Comparison of ENCODE assay signal across 24 mouse cellular contexts in the genomic region with DNA sequence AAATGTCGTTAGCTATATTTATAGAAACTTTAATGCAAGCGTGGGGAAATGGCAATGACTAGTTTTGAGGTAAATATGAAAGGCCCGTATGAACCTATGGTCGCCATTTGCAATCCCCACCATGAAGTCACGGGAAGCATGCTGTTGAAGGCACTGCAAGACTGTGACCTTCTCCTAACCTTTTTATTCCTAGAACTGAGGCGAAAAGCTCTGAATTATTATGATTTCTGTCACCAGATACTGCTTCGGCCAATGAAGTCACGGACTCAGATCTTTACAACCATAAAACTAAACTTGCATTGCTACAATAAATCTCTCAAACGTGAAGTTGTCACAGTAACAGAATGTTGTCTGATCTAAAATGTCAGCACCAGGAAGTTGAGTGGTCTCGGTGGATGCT. TPM values are rescaled to one million over a fixed set of nuclear protein-coding genes. Genes with fewer than 3 reads are reported as not detected.
"Had no signal": no experiment of that assay in that cellular context is flagged by ENCODE, and none has a peak within 500 bp of the region (broad histone marks: within the 10 kb centered on the region; RNA-seq: fewer than 3 reads in every experiment).

No protein-coding gene starts in this region.

- H3K27me3 ChIP-seq: liver, embryonic 13.5 days; liver, embryonic 15.5 days; lung, embryonic 15.5 days; midbrain, embryonic 13.5 days; midbrain, embryonic 15.5 days; neural tube, embryonic 12.5 days had no signal

- DNase-seq: liver, embryonic 13.5 days; liver, postnatal 0 days; lung, adult 2 months; lung, postnatal 14 days; lung, postnatal 36 days; retina, postnatal 1 day; right cerebral cortex, adult 18-20 months; right cerebral cortex, postnatal 25 days; right cerebral cortex, postnatal 4 days; spleen, adult 18-20 months; thymus, adult 18-20 months; thymus, postnatal 14 days; thymus, postnatal 36 days had no signal

- H3K4me1 ChIP-seq: liver, embryonic 13.5 days; liver, embryonic 15.5 days; lung, embryonic 15.5 days; midbrain, embryonic 13.5 days; midbrain, embryonic 15.5 days; neural tube, embryonic 12.5 days had no signal

- H3K9ac ChIP-seq: liver, embryonic 13.5 days; liver, embryonic 15.5 days; liver, postnatal 0 days; lung, embryonic 15.5 days; midbrain, embryonic 13.5 days; midbrain, embryonic 15.5 days; neural tube, embryonic 12.5 days had no signal

- H3K9me3 ChIP-seq: liver, embryonic 13.5 days; liver, embryonic 15.5 days; lung, embryonic 15.5 days; midbrain, embryonic 13.5 days; midbrain, embryonic 15.5 days; neural tube, embryonic 12.5 days had no signal

- H3K4me2 ChIP-seq: liver, embryonic 13.5 days; liver, embryonic 15.5 days; lung, embryonic 15.5 days; midbrain, embryonic 11.5 days; midbrain, embryonic 13.5 days; midbrain, embryonic 15.5 days; neural tube, embryonic 12.5 days had no signal

- ATAC-seq: liver, postnatal 0 days; lung, postnatal 0 days; midbrain, embryonic 13.5 days; midbrain, embryonic 15.5 days had no signal

- H3K36me3 ChIP-seq: liver, embryonic 13.5 days; liver, embryonic 15.5 days; lung, embryonic 15.5 days; midbrain, embryonic 13.5 days; midbrain, embryonic 15.5 days; neural tube, embryonic 12.5 days had no signal

- H3K27ac ChIP-seq: liver, embryonic 13.5 days; liver, embryonic 15.5 days; lung, embryonic 15.5 days; macrophage; midbrain, embryonic 13.5 days; midbrain, embryonic 15.5 days; neural tube, embryonic 12.5 days had no signal

- H3K4me3 ChIP-seq: liver, embryonic 13.5 days; liver, embryonic 15.5 days; lung, embryonic 15.5 days; midbrain, embryonic 13.5 days; midbrain, embryonic 15.5 days; myocyte; neural tube, embryonic 12.5 days had no signal

RNA-seq across cellular contexts. Expression of gene Cpne8, which starts 33.4 kb away (rescaled TPM):
- total RNA-seq: megakaryocyte progenitor cell, adult 5-6 weeks; megakaryocyte-erythroid progenitor cell, adult 5-6 weeks had no signal
